Mouse (Mus musculus) CH12.LX (cell line): ENCODE measurements around the gene Il1rl1. TPM values are rescaled to one million over a fixed set of nuclear protein-coding genes. Genes with fewer than 3 reads are reported as not detected.

ENCODE experiments used
- DNase-seq: peaks from one replicate; pipeline ENCODE4 v3.0.0-alpha.2; 2013; ENCODE audit errors: extremely low read depth
- H3K27ac ChIP-seq: 2 replicates; pipeline ENCODE4 v1.5.1; 2012; ENCODE audit warnings: low read depth, mild to moderate bottlenecking, control low read depth, moderate library complexity; ENCODE audit not compliant: insufficient read depth
- H3K27me3 ChIP-seq: replicated peaks from 2 replicates; pipeline ENCODE3; 2012; ENCODE audit warnings: inconsistent platforms
- H3K36me3 ChIP-seq, 2 experiments: replicated peaks in 1 of 2; 2 replicates each; pipeline versions ENCODE3 to v1.6.1; 2012; ENCODE audit warnings: inconsistent platforms in 1 of 2, low read length in 1 of 2, mild to moderate bottlenecking in 1 of 2, mixed read lengths in 1 of 2, moderate library complexity in 1 of 2; ENCODE audit not compliant: control insufficient read depth in 1 of 2, insufficient read depth in 1 of 2
- H3K4me1 ChIP-seq, 2 experiments: 2 replicates each; pipeline ENCODE4 v1.6.1; 2012; ENCODE audit warnings: inconsistent platforms in 1 of 2, moderate library complexity in 1 of 2; ENCODE audit not compliant: insufficient read depth in 2 of 2, control insufficient read depth in 1 of 2
- H3K4me2 ChIP-seq: 2 replicates; pipeline ENCODE4 v1.6.1; 2012; ENCODE audit warnings: low read depth, mild to moderate bottlenecking, control low read depth; ENCODE audit not compliant: poor library complexity, insufficient read depth, severe bottlenecking
- H3K4me3 ChIP-seq, 3 experiments: fragments of 150-350 bp in 1 of 3; sonication (generic) in 1 of 3; replicated peaks in 1 of 3; 2 replicates each; pipeline versions ENCODE3 to v1.5.1; 2011 to 2012; ENCODE audit warnings: low read depth in 2 of 3, low read length in 2 of 3, mild to moderate bottlenecking in 2 of 3, moderate library complexity in 2 of 3, control low read depth in 1 of 3, improper control_type of control experiment in 1 of 3, inconsistent platforms in 1 of 3, mixed read lengths in 1 of 3; ENCODE audit not compliant: poor library complexity in 1 of 3
- H3K79me2 ChIP-seq: replicated peaks from 2 replicates; pipeline ENCODE4 v1.6.1; 2012; ENCODE audit warnings: mild to moderate bottlenecking, moderate library complexity; ENCODE audit not compliant: control insufficient read depth, poor library complexity, insufficient read depth, severe bottlenecking; ENCODE audit errors: extremely low read depth
- H3K9ac ChIP-seq: 2 replicates; pipeline ENCODE4 v1.6.1; 2012; ENCODE audit warnings: low read depth, mild to moderate bottlenecking, control low read depth, moderate library complexity; ENCODE audit not compliant: insufficient read depth
- H3K9me3 ChIP-seq: replicated peaks from 2 replicates; pipeline ENCODE3; 2012; ENCODE audit warnings: low read length, inconsistent platforms, mixed read lengths
- BHLHE40 ChIP-seq: IDR thresholded peaks from 2 replicates; pipeline ENCODE4 v1.6.1; 2011; ENCODE audit warnings: mild to moderate bottlenecking, low read depth, low read length, improper control_type of control experiment
- CHD2 ChIP-seq: IDR thresholded peaks from 2 replicates; pipeline ENCODE4 v1.6.1; 2011; ENCODE audit warnings: low read length, improper control_type of control experiment
- CTCF ChIP-seq, 2 experiments: IDR thresholded peaks in 1 of 2; conservative IDR thresholded peaks in 1 of 2; 2 replicates each; pipeline ENCODE4 v1.5.1; 2011 to 2012; ENCODE audit warnings: low read depth in 2 of 2, low read length in 2 of 2, improper control_type of control experiment in 1 of 2, inconsistent platforms in 1 of 2, mild to moderate bottlenecking in 1 of 2, moderate library complexity in 1 of 2
- ETS1 ChIP-seq: conservative IDR thresholded peaks from 2 replicates; pipeline ENCODE4 v1.6.1; 2012; ENCODE audit warnings: low read depth, mild to moderate bottlenecking, inconsistent platforms, low read length, improper control_type of control experiment, moderate library complexity
- IRF4 ChIP-seq: IDR thresholded peaks from 2 replicates; pipeline ENCODE4 v1.6.1; 2014; ENCODE audit warnings: low read depth, mild to moderate bottlenecking, inconsistent platforms, low read length, improper control_type of control experiment
- JUN ChIP-seq: IDR thresholded peaks from 2 replicates; pipeline ENCODE4 v1.6.1; 2011; ENCODE audit warnings: low read depth, mild to moderate bottlenecking, low read length, improper control_type of control experiment, moderate library complexity; ENCODE audit not compliant: insufficient read depth
- MEF2A ChIP-seq: IDR thresholded peaks from 2 replicates; pipeline ENCODE4 v1.6.1; 2014; ENCODE audit warnings: low read depth, mild to moderate bottlenecking, inconsistent platforms, low read length, improper control_type of control experiment, borderline replicate concordance
- MXI1 ChIP-seq: IDR thresholded peaks from 2 replicates; pipeline ENCODE4 v1.6.1; 2011; ENCODE audit warnings: mild to moderate bottlenecking, low read depth, low read length, improper control_type of control experiment
- MYC ChIP-seq: IDR thresholded peaks from 2 replicates; pipeline ENCODE4 v1.6.1; 2011; ENCODE audit warnings: low read depth, mild to moderate bottlenecking, improper control_type of control experiment, low read length
- RCOR1 ChIP-seq: conservative IDR thresholded peaks from 2 replicates; pipeline ENCODE4 v1.6.1; 2012; ENCODE audit warnings: low read depth, mild to moderate bottlenecking, inconsistent platforms, low read length, improper control_type of control experiment
- SIN3A ChIP-seq: IDR thresholded peaks from 2 replicates; pipeline ENCODE4 v1.6.1; 2012; ENCODE audit warnings: low read length, improper control_type of control experiment, inconsistent platforms
- UBTF ChIP-seq: IDR thresholded peaks from 2 replicates; pipeline ENCODE4 v1.6.1; 2012; ENCODE audit warnings: low read depth, mild to moderate bottlenecking, inconsistent platforms, low read length, improper control_type of control experiment, moderate library complexity
- USF1 ChIP-seq: IDR thresholded peaks from 2 replicates; pipeline ENCODE4 v1.6.1; 2014; ENCODE audit warnings: low read depth, mild to moderate bottlenecking, inconsistent platforms, low read length, improper control_type of control experiment
- USF2 ChIP-seq: conservative IDR thresholded peaks from 2 replicates; pipeline ENCODE4 v1.6.1; 2011; ENCODE audit warnings: low read depth, low read length, improper control_type of control experiment
- ZC3H11A ChIP-seq: IDR thresholded peaks from 2 replicates; pipeline ENCODE4 v1.6.1; 2012; ENCODE audit warnings: low read depth, mild to moderate bottlenecking, inconsistent platforms, low read length, improper control_type of control experiment
- dilution Hi-C: fragments of 300-500 bp; cut with MboI; formaldehyde crosslinking; loops from 2 replicates; pipeline ENCODE4 v1.14.3; 2020; ENCODE audit warnings: low sequenced_read_pairs; ENCODE audit not compliant: extremely low pct_unique_long_range_greater_than_20kb, extremely low pct_ligation_motif_present
- in situ Hi-C: fragments of 300-500 bp; cut with MboI; formaldehyde crosslinking; loops from 3 replicates; pipeline ENCODE4 v1.14.3; 2019; ENCODE audit warnings: low sequenced_read_pairs, low pct_ligation_motif_present, low pct_unique_long_range_greater_than_20kb, mixed read lengths
- polyA plus RNA-seq: library from polyadenylated mRNA; unstranded; fragments of >175 nt; gene quantifications from 2 replicates; pipeline ENCODE4 v1.2.1, GENCODE M21; 2012; ENCODE audit warnings: low read depth; ENCODE audit not compliant: insufficient read length
- total RNA-seq, 2 experiments: library from RNA; depleted of rRNA; stranded (reverse); fragments of 300-350 nt in 1 of 2; fragments of >200 nt in 1 of 2; gene quantifications; 2 replicates each; pipeline ENCODE4 v1.2.3; 2012 to 2014

Gene Il1rl1
- total and polyA plus RNA-seq, 3 experiments = 0.13 TPM; not detected in 2

- Histone ChIP-seq H3K36me3 (no peaks in the 10 kb centered on the region), H3K9me3 (no peaks in the 10 kb centered on the region), H3K27me3 (no peaks in the 10 kb centered on the region), H3K4me2 (no peak overlapping the region), H3K9ac (no peak overlapping the region), H3K79me2 (no peaks in the 10 kb centered on the region), H3K4me1 (0 out of 4 replicates have a peak, but pooled peaks cover 0 to 3% of the 10 kb centered on the region in 2 experiments), H3K27ac (no peak overlapping the region), H3K4me3 (no peak overlapping the region)
- no peak for DNase-seq
- in situ Hi-C loops = loop anchor here (5.0 to 25.0 kb wide), 3 partner anchors 152 to 698 kb away; no protein-coding TSS in a partner anchor
- TF ChIP-seq CHD2 (no peak), BHLHE40 (peak; percentile 68), USF1 (peak; percentile 53; the same call in 1 of the 2 replicates), USF2 (peak; percentile 64)
- dilution Hi-C loops = no loop called here
These were observed 44.3 kb upstream of the Il1rl1 start for GRCm38 (mm10) chr1:40384931-40385545.

- Histone ChIP-seq H3K27me3 (no peaks in the 10 kb centered on the region), H3K79me2 (no peaks in the 10 kb centered on the region), H3K27ac (no peak overlapping the region), H3K9me3 (no peaks in the 10 kb centered on the region), H3K4me1 (peaks cover 17 to 41% of the 10 kb centered on the region in 2 experiments), H3K4me2 (peak overlapping the region; percentile 46; the same call in 1 of the 2 replicates), H3K9ac (no peak overlapping the region), H3K4me3 (no peak overlapping the region), H3K36me3 (no peaks in the 10 kb centered on the region)
- TF ChIP-seq UBTF = no peak
- no peak for TF ChIP-seq CHD2
- in situ Hi-C loops (loop anchor here (25.0 kb wide), 2 partner anchors 271 to 704 kb away; no protein-coding TSS in a partner anchor), dilution Hi-C loops (no loop called here)
- peak; percentile 33 for DNase-seq
These were observed 38.0 kb upstream of the Il1rl1 start for GRCm38 (mm10) chr1:40391374-40391773.

DNA sequence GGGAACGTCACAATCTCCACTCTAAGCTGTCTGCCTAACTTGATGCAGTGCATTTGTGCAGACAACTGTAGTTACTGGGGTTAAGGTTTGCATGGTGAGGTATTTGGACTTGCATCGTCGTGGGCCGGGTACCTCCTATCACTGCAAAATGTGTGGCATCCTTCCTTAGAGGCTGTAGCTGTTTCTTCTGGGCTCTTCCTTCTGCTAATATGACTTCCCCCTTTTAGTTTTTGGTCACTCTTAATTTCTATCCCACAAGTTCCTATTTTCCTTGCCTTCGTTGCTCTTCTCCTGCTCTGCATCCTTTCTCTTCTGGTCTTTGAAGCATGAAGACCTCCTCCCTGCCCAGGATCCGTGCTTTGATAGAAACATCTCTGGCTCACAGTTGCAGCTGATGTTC lies 36.8 kb upstream of the Il1rl1 start:
- Histone ChIP-seq H3K36me3 (no peaks in the 10 kb centered on the region), H3K4me2 (no peak overlapping the region), H3K27me3 (no peaks in the 10 kb centered on the region), H3K79me2 (no peaks in the 10 kb centered on the region), H3K4me3 (no peak overlapping the region), H3K4me1 (peaks cover 17 to 46% of the 10 kb centered on the region in 2 experiments), H3K9me3 (no peaks in the 10 kb centered on the region), H3K27ac (no peak overlapping the region), H3K9ac (no peak overlapping the region)
- dilution Hi-C loops = no loop called here
- in situ Hi-C loops = loop anchor here (25.0 kb wide), 2 partner anchors 270 to 705 kb away; no protein-coding TSS in a partner anchor
- TF ChIP-seq ZC3H11A (no peak), MEF2A (no peak), JUN (no peak), USF1 (no peak), IRF4 (no peak), CHD2 (no peak), CTCF (conservative IDR thresholded peaks at IDR 0.05 in 1 of 2, IDR thresholded peaks at IDR 0.05 in 1 of 2; ENCODE audit: low read depth in 2 of 2, low read length in 2 of 2) (no peak), ETS1 (no peak), UBTF (no peak), SIN3A (no peak), RCOR1 (no peak), MYC (no peak), MXI1 (no peak)
- no peak for DNase-seq
